Mouse (Mus musculus): ENCODE measurements around the gene Ccl27a. TPM values are rescaled to one million over a fixed set of nuclear protein-coding genes. Genes with fewer than 3 reads are reported as not detected.

Gene Ccl27a
- polyA plus RNA-seq, 1 experiment from 2014 or later: 69.6 TPM

- H3K9me3 ChIP-seq (ENCODE audit: control insufficient read depth, low read length): no peaks in the 10 kb centered on the region
- peak within 1 kb of the TSS; percentile 71 for H3K4me3 ChIP-seq (ENCODE audit: low read depth, low read length)
- peak; percentile 89 for DNase-seq (ENCODE audit: low spot score)
- H3K27me3 ChIP-seq (ENCODE audit: control insufficient read depth, insufficient read depth, low read length): peaks cover 30% of the 10 kb centered on the region
- H3K36me3 ChIP-seq (ENCODE audit: control insufficient read depth, insufficient read depth, low read length): peaks cover 3% of the 10 kb centered on the region; the same call in 1 of the 2 replicates
- no peak within 1 kb of the TSS for H3K27ac ChIP-seq (ENCODE audit: low read depth, low read length)
- 0% methylated on average over 27 of the region's 27 CpGs for WGBS
- H3K4me1 ChIP-seq (ENCODE audit: control insufficient read depth, insufficient read depth, low read length): peaks cover 8% of the 10 kb centered on the region; the same call in 1 of the 2 replicates
- ATAC-seq (ENCODE audit: insufficient read depth, low FRiP score, low TSS enrichment): peak; percentile 90
- H3K4me2 ChIP-seq (ENCODE audit: low read depth): peak within 1 kb of the TSS; percentile 80
- peak within 1 kb of the TSS; percentile 72 for H3K9ac ChIP-seq (ENCODE audit: low read length)
These were observed 51.1 kb downstream of the Ccl27a start, which contains the start of gene Dctn3 for GRCm38 (mm10) chr4:41722918-41723351. TSS of gene Dctn3 (minus strand) at chr4:41723170.

Other genes with a start within 250 kb of the Ccl27a start
- 10.2 and 11.6 TPM in 2 replicates for gene Fam219a, start 204.7 kb downstream of the Ccl27a start, polyA plus RNA-seq (2014; fragmentation: Nextera tagmentation; extraction: Ambion mirVana)
- 0.62 and 2.8 TPM in 2 replicates for gene Dnaic1, start 204.5 kb downstream of the Ccl27a start, polyA plus RNA-seq (2014; fragmentation: Nextera tagmentation; extraction: Ambion mirVana)
- 36.9 and 43.3 TPM in 2 replicates for gene Enho, start 133.9 kb downstream of the Ccl27a start, polyA plus RNA-seq (2014; fragmentation: Nextera tagmentation; extraction: Ambion mirVana)
- gene Cntfr, start 77.2 kb downstream of the Ccl27a start, polyA plus RNA-seq (2014; fragmentation: Nextera tagmentation; extraction: Ambion mirVana): 43.8 and 44.2 TPM in 2 replicates
- gene Il11ra1, start 74.3 kb downstream of the Ccl27a start, polyA plus RNA-seq (2014; fragmentation: Nextera tagmentation; extraction: Ambion mirVana): 65.9 and 82.1 TPM in 2 replicates
- gene Rpp25l, start 60.7 kb downstream of the Ccl27a start, polyA plus RNA-seq (2014; fragmentation: Nextera tagmentation; extraction: Ambion mirVana): 80.4 and 81.2 TPM in 2 replicates
- 171 and 180 TPM in 2 replicates for gene Dctn3, start 51.1 kb downstream of the Ccl27a start, polyA plus RNA-seq (2014; fragmentation: Nextera tagmentation; extraction: Ambion mirVana)
- 1.2 and 2.0 TPM in 2 replicates for gene Arid3c, start 43.1 kb downstream of the Ccl27a start, polyA plus RNA-seq (2014; fragmentation: Nextera tagmentation; extraction: Ambion mirVana)
- 22.7 and 25.3 TPM in 2 replicates for gene Galt, start 19.0 kb downstream of the Ccl27a start, polyA plus RNA-seq (2014; fragmentation: Nextera tagmentation; extraction: Ambion mirVana)
- gene Sigmar1, start 18.1 kb downstream of the Ccl27a start, polyA plus RNA-seq (2014; fragmentation: Nextera tagmentation; extraction: Ambion mirVana): 77.8 and 83.7 TPM in 2 replicates
- not detected in 2 replicates for gene Gm21541, start 129.4 kb upstream of the Ccl27a start, polyA plus RNA-seq (2014; fragmentation: Nextera tagmentation; extraction: Ambion mirVana)
- 1.6 and 2.1 TPM in 2 replicates for gene Gm20878, start 167.3 kb upstream of the Ccl27a start, polyA plus RNA-seq (2014; fragmentation: Nextera tagmentation; extraction: Ambion mirVana)
- gene Fam205a4, start 191.8 kb upstream of the Ccl27a start, polyA plus RNA-seq (2014; fragmentation: Nextera tagmentation; extraction: Ambion mirVana): not detected in 2 replicates

Measured in neural tube, embryonic 11.5 days (tissue).